Mouse (Mus musculus) bone marrow macrophage, adult 2 months (primary cell): ENCODE results near the gene Dcbld2.

ENCODE experiments used
- CTCF ChIP-seq: IDR thresholded peaks from 2 replicates; pipeline ENCODE4 v1.5.1; 2012; ENCODE audit warnings: low read depth, mild to moderate bottlenecking, low read length, moderate library complexity
- POLR2A ChIP-seq: IDR thresholded peaks from 2 replicates; pipeline ENCODE4 v1.6.1; 2012; ENCODE audit warnings: mild to moderate bottlenecking, low read depth, low read length, borderline replicate concordance

- TF ChIP-seq POLR2A (no peak), CTCF (no peak)
These were observed 104.6 kb downstream of the Dcbld2 start for GRCm38 (mm10) chr16:58512887-58513286.
